Mouse (Mus musculus): ENCODE data around the gene Kcnk18.

The Kcnk18 gene

DNA sequence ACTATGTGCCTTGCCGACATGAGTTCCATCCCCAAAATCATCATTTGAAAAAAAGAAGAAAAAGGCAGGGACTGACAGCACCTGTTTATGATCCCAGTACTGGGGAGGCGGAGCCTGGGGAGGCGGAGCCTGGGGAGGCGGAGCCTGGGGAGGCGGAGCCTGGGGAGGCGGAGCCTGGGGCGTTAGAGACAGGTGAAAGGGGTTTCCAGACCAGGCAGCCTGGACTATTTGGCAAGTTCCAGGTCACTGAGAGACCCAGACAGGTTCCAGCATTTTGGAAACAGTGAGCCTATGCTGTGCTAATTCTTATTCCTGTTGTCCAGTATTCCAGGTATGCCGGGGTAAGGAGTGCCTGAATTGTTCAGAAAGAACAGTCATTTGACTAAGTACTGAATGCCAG is at the start of gene Kcnk18:
Gene Kcnk18 (plus strand): TSS at position 224 of the 400 bp plus-strand sequence.
- no peak for DNase-seq

DNA sequence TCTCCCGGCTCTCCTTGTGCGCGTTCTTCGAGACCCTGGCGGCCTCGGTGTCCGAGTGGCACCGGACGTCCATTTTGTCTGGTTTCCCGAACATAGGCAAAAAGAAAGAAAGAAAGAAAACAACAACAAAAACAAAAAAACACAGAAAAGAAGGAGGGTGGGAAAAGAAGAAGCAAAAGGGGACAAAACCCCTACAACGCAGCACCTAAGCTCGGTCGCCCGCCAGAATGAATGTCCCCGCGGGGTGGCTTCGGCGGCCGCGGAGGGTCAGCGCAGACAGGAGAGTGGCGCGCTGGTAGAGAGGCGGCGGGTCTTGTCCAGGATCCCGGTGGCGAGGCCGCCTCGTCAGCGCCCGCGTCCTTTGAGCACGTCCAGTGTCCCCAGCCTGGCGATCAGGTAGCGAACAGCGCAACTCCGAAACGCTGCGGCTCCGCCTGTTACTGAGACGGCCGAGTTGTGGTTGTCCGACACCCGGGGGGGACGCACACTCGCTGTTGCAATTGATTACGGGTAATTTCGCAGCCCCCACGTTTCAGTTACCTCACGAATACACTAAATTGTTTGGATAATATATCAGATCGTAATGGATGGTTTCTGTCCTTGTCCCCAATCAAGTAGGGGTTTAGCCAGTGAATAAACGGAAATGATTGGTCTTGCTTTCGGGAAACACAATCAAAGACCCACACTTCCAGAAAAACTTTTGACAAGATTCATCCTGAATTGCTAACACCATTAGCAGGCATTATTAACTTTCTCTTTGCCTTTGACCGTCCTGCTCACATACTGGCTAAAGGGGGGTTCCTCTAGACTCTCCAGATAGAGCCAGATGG is 48.9 kb upstream of the Kcnk18 start, which contains the start of gene Vax1:
Gene Vax1 (minus strand): TSS at position 121 of the 830 bp plus-strand sequence.
- no peak for DNase-seq

- DNase-seq, result no peak
Observed at GRCm38 (mm10) chr19:59170766-59171095, 48.3 kb upstream of the Kcnk18 start.

GRCm38 (mm10) chr19:59171151-59171870 is 47.7 kb upstream of the Kcnk18 start:
- DNase-seq, result no peak

GRCm38 (mm10) chr19:59171871-59172245 is 47.2 kb upstream of the Kcnk18 start:
- DNase-seq, result no peak

DNA sequence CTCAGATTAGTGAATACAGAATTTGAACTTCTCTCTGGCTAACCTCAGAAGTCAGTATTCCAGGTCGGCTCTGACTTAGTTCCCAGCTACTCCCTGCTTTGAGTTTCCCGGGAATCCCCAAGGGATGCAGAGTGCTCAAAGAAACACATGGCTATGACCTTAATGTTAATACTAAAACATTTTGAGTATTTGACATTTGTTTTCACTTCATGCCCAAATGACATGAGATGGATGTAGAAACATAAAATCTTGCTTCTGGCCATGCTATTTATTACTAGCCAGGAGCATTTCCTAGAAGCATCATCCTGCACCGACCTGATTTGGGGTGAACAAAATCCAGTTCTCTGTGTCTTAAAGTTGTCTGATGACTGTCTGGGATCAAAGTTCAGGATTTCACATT is 46.2 kb upstream of the Kcnk18 start:
- DNase-seq, result no peak

DNA sequence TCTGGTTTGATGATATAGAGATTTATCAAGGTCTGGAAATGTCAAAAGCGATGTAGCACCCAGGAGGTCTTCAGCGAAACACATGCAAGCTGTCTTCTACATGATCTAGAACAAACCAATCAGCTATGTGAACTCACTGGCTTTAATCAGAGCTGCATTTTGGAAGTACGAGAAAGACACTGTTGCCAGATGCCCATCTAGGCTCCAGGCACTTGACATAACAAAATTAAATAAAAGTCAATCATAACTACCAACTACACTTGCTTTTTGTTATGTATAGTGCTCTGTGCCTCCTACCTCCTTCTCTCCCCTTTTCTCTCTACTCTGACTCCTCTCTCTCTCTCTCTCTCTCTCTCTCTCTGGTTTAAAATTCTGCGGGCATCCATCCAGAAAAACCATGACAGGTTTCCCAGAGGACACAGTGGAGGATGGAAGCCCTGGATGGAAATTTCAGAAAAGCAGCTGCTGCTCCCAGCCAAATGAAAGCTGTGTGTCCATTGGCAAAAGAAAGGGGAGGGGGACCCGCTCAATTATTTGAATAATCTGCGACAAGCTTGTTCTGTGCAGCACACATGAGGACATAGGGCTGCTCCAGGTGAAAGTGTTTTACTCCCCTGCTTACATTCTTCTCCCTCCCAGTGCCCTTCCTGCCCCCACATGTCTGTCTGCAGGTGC is 45.5 kb upstream of the Kcnk18 start:
- no peak for DNase-seq

GRCm38 (mm10) chr19:59184000-59184399 is 35.0 kb upstream of the Kcnk18 start:
- no peak for DNase-seq

DNA sequence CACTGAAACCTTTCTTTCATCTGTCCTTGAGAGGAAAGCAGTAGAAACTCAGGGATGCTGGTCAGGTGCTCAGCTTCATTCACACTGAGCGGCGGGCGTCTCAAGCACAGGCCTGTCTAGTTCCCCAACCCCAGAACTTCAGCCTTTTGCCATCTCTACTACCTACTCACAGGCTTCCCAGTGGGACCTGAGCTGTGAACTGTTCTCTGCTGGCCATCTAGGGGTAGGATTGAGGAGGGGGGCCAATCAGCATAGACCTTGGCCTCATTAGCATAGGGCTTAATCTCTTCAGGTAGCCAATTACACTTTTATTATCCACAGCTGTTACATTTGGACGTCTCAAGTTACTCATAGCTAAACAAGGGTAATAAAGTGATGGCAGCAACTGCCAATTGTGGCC is 30.0 kb upstream of the Kcnk18 start:
- no peak for DNase-seq

DNA sequence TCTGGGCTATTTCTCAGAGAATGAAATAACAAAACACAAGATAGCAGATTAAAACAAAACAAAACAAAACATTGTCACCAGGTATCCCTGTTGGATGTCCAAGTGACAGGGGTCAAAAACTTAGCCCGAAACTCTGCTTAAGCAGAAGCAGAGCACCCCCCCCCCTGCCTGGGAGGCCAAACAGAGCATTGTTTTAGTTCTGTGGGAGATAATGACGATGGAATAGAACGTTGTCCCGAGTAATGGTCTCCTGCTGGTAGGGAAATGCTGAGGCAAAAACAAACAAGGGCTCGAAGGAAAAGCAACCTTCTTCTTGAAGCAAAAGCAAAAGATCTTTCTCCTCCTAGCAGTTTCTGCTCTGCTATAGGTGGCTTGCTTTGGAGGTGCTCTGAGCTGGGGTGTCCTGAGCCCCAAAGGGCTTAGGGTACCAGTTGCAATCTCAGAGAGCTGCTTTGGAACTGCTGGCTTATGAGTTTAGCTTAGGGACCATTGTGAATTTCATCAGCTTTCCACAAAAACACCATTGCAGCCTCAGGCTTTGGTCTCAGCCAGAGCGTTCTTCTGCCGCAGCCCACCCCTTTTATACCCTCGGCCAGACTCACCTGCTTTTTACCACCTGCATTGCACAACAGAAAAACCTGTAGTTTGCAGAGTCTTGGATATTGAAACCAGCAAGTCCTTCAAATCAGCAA is 28.4 kb upstream of the Kcnk18 start:
- DNase-seq, result no peak

- DNase-seq, result no peak
Observed at GRCm38 (mm10) chr19:59191123-59191505, 27.9 kb upstream of the Kcnk18 start.

- no peak for DNase-seq
Observed at GRCm38 (mm10) chr19:59192491-59192890, 26.5 kb upstream of the Kcnk18 start.

GRCm38 (mm10) chr19:59193456-59193855 is 25.6 kb upstream of the Kcnk18 start:
- DNase-seq, result no peak

DNA sequence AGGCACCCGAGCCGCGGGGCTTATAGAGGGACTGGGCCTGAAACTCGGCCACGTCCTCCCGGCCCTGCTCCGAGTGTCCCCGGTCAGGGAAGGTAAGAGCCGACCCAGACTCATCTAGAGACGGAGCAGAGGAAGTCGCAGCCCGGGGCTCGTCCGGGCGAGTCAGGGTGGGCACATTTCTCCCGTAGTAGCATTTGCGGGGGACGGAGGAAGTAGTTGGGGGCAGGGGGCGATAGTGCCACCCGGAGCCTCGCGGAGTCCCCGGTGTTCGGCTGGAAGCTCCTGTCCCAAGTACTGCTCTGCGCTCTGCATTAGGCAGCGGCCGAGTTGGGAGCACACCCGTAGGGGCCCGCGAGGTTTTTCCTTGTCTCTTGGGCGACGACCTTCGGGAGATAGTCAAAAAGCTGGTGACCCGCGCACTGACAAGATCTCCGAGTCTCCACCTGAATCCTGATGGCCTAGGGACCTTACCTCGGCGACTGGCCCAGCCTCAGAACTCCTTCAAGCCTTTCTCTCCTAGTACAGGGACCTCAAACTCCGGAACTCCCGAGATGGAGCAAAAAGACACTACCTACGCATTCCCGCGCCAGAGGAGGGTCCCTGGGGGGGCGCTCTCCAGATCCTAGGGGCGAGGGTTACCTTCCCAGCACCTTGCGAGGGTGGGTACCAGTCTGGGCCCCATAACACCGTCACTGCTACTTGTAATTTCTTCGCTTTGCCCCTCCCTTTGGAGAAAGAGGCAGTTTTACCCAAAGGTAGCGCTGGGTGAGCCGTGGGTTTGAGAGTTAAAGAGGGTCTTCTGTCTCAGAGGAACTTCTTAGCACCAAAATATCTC is 24.8 kb upstream of the Kcnk18 start:
- no peak for DNase-seq

DNA sequence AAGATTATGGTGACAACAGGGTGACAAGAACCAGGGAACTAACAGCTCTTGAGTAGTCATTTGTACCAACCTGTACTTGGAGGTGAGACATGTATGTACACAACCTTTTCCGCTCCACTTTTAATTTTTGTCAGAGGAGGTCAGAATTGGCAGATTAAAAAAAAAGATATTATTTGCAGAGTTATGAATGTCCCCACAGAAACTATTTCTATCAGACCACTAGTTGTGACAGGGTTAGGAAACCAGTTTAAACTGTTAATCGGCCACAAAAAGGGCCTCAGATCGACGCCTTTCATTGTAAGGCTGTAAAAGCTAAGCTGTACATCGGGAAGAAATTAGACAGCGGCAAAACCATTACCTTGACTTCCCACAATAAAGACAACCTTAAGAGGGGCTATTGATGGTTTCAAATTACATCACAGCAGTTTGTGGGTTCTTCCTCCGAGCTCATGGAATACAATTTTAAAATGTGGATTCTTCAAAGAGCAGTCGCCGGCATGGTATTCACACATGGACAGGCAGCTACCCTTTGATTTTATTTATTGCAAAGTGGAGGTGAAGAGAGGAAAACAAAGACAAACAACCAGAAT is 23.7 kb upstream of the Kcnk18 start:
- DNase-seq, result no peak

- peak; percentile 51 for DNase-seq
Observed at GRCm38 (mm10) chr19:59196111-59196666, 22.8 kb upstream of the Kcnk18 start.

GRCm38 (mm10) chr19:59198161-59198560 is 20.9 kb upstream of the Kcnk18 start:
- DNase-seq, result no peak

- peak; percentile 73 for DNase-seq
Observed at GRCm38 (mm10) chr19:59208475-59208874, 10.5 kb upstream of the Kcnk18 start.

DNA sequence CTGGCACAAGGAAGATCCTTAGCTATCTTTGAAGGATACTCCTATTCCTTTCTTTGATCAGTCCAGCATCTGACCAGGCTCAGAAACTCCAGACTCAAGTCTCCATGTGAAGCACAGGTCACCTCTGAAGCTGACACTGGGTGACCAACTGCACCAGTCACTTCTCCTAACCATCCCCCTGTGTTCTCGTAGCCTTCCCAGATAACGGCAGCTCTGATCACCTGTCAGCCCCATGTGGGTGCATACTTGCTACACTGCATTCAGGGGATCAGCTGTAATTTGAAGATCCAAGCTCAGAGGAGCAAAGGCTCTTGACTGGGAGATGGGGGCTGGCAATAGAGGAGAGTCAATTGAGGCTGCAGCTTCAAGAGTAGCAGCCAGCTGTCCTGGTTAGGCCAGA is 10.0 kb upstream of the Kcnk18 start:
- no peak for DNase-seq

- DNase-seq, result no peak
Observed at GRCm38 (mm10) chr19:59216891-59217290, 2.1 kb upstream of the Kcnk18 start.

- no peak for DNase-seq
Observed at GRCm38 (mm10) chr19:59221131-59221530, 2.1 kb downstream of the Kcnk18 start.

- no peak for DNase-seq
Observed at GRCm38 (mm10) chr19:59228376-59228775, 9.4 kb downstream of the Kcnk18 start.

Data from right cerebral cortex, postnatal 25 days (tissue).